Mouse (Mus musculus) forebrain, embryonic 12.5 days (tissue): ENCODE measurements around the gene Prss53. TPM values are rescaled to one million over a fixed set of nuclear protein-coding genes. Genes with fewer than 3 reads are reported as not detected.

ENCODE experiments used
- polyA plus RNA-seq: library from polyadenylated mRNA; unstranded; fragments of >200 nt; fragmentation: Nextera tagmentation; extraction: Ambion mirVana; gene quantifications from 2 replicates; pipeline ENCODE4 v1.2.1, GENCODE M21; 2016

The Prss53 gene
- polyA plus RNA-seq, 1 experiment from 2014 or later: 0.49 TPM

Other genes starting within 250 kb of the Prss53 start
- 57.4 and 72.6 TPM in 2 replicates for gene Bcl7c, start 182.0 kb downstream of the Prss53 start, polyA plus RNA-seq
- 6.7 and 8.3 TPM in 2 replicates for gene Ctf1, start 178.2 kb downstream of the Prss53 start, polyA plus RNA-seq
- 0.40 and 0.42 TPM in 2 replicates for gene Ctf2, start 158.8 kb downstream of the Prss53 start, polyA plus RNA-seq
- gene Fbxl19, start 146.4 kb downstream of the Prss53 start, polyA plus RNA-seq: 9.0 and 10.3 TPM in 2 replicates
- 5.7 and 6.0 TPM in 2 replicates for gene Orai3, start 121.2 kb downstream of the Prss53 start, polyA plus RNA-seq
- 21.7 and 25.5 TPM in 2 replicates for gene Setd1a, start 114.3 kb downstream of the Prss53 start, polyA plus RNA-seq
- not detected in 2 replicates for gene Gm49388, start 105.4 kb downstream of the Prss53 start, polyA plus RNA-seq
- 7.3 and 7.6 TPM in 2 replicates for gene Hsd3b7, start 90.4 kb downstream of the Prss53 start, polyA plus RNA-seq
- 21.3 and 22.3 TPM in 2 replicates for gene Stx4a, start 66.7 kb downstream of the Prss53 start, polyA plus RNA-seq
- 11.5 and 17.3 TPM in 2 replicates for gene Stx1b, start 66.4 kb downstream of the Prss53 start, polyA plus RNA-seq
- 22.2 and 26.6 TPM in 2 replicates for gene Zfp646, start 14.7 kb downstream of the Prss53 start, polyA plus RNA-seq
- gene Zfp668, start 14.1 kb downstream of the Prss53 start, polyA plus RNA-seq: 33.9 and 38.2 TPM in 2 replicates
- not detected in 2 replicates for gene Gm21974, start 4.5 kb upstream of the Prss53 start, polyA plus RNA-seq
- gene Vkorc1, start 4.6 kb upstream of the Prss53 start, polyA plus RNA-seq: 36.6 and 46.6 TPM in 2 replicates
- gene Bckdk, start 13.1 kb upstream of the Prss53 start, polyA plus RNA-seq: 89.2 and 92.8 TPM in 2 replicates
- gene Kat8, start 21.5 kb upstream of the Prss53 start, polyA plus RNA-seq: 46.6 and 52.4 TPM in 2 replicates
- gene Prss8, start 39.1 kb upstream of the Prss53 start, polyA plus RNA-seq: 1.5 and 2.4 TPM in 2 replicates
- gene Prss36, start 55.8 kb upstream of the Prss53 start, polyA plus RNA-seq: 8.4 and 9.0 TPM in 2 replicates
- 517 and 534 TPM in 2 replicates for gene Fus, start 76.5 kb upstream of the Prss53 start, polyA plus RNA-seq
- 3.3 and 5.9 TPM in 2 replicates for gene Pycard, start 102.9 kb upstream of the Prss53 start, polyA plus RNA-seq
- not detected in 2 replicates for gene Trim72, start 113.0 kb upstream of the Prss53 start, polyA plus RNA-seq
- 0.54 TPM in 2 replicates for gene Itgam, start 171.7 kb upstream of the Prss53 start, polyA plus RNA-seq
- gene Gm49368, start 171.7 kb upstream of the Prss53 start, polyA plus RNA-seq: not detected in 2 replicates
- 0.23 TPM in 1 of 2 replicates, not detected in the other for gene Itgax, start 238.6 kb upstream of the Prss53 start, polyA plus RNA-seq